Mouse (Mus musculus): Measurements from ENCODE around the gene C8a. TPM values are rescaled to one million over a fixed set of nuclear protein-coding genes. Genes with fewer than 3 reads are reported as not detected.
A peak's percentile ranks its signal among the peaks of the same experiment; 100 is the strongest.

C8a gene
- polyA plus RNA-seq, 1 experiment from 2014 or later = not detected

DNA sequence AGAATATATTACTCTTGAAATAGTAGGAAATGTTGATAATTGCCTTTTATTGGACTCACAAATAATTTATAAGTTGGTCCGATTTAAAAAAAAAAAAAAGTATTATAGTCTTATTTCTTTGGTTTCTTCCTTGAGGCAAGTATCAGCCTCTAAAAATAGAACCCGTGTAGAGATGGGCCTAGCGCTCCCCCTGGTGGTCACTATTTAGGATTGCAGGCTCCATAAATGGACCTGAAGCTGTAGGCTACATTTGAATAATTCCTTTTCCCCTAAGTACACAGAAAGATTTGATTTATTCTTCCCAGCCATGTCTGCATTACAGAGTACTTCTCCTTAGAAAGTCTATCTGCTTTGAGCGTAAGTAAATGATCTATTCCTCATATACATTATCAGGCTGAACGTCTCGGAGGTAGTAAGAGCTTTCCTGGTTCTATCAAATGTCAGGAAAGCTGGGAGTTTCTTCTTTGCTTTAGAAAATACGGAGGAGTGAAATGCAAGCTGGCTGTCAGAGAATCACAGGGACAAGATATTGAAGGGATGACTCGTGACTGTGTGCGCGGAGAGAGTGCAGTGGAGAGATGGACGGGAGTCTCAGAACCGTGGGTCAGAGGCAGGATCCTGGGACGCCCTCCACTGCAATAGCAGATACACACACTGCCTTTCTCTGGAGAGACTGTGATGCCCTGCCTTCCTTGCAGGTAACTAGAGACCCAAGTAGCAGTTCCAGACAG lies 18.0 kb upstream of the C8a start:
- H3K27ac ChIP-seq (replicated peaks; ENCODE audit: low read depth, low read length) = no peak overlapping the region; the same call in 1 of the 2 replicates

DNA sequence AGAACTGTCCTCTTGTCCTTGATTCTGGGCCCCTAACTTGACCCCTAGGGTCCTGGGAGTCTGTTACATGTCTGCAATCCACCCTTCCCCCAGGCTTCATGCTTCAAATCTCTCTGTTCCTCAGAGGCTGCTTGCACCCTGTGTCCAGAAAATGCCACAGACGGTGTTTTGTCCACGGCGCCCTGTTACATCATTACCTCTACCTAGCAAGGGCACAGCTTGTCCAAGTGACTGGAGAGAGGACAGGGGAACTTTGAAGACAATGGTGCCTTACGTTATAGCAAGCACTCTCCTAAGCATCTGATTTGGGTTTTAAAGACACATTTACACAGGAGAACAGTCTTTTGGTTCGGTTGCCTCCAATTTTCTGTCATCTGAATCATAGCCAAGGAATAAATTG lies 17.4 kb upstream of the C8a start:
- WGBS = 64% methylated on average over 5 of the region's 5 CpGs
- H3K9ac ChIP-seq (replicated peaks; ENCODE audit: low read length) = no peak overlapping the region
- no peaks in the 10 kb centered on the region for H3K36me3 ChIP-seq (ENCODE audit: control insufficient read depth, insufficient read depth, low read length)
- H3K27ac ChIP-seq (replicated peaks; ENCODE audit: low read depth, low read length) = peak overlapping the region; percentile 37; the same call in 1 of the 2 replicates
- H3K4me1 ChIP-seq (ENCODE audit: control insufficient read depth, insufficient read depth, low read length) = peaks cover 16% of the 10 kb centered on the region; the same call in 1 of the 2 replicates
- DNase-seq = no peak
- no peak overlapping the region for H3K4me3 ChIP-seq (replicated peaks; ENCODE audit: low read depth, low read length)
- no peaks in the 10 kb centered on the region for H3K27me3 ChIP-seq (ENCODE audit: control insufficient read depth, insufficient read depth, low read length)
- H3K9me3 ChIP-seq (ENCODE audit: control insufficient read depth, low read length) = no peaks in the 10 kb centered on the region
- no peak overlapping the region for H3K4me2 ChIP-seq (ENCODE audit: low read length)
- no peak for ATAC-seq (ENCODE audit: low FRiP score, low TSS enrichment)

More for the DNA sequence above, 18.0 kb upstream of the C8a start:
- H3K4me2 ChIP-seq (ENCODE audit: low read length) = no peak overlapping the region
- 53% methylated on average over 13 of the region's 13 CpGs for WGBS
- H3K36me3 ChIP-seq (ENCODE audit: control insufficient read depth, insufficient read depth, low read length) = no peaks in the 10 kb centered on the region
- H3K4me3 ChIP-seq (replicated peaks; ENCODE audit: low read depth, low read length) = no peak overlapping the region
- H3K9me3 ChIP-seq (ENCODE audit: control insufficient read depth, low read length) = no peaks in the 10 kb centered on the region
- peak; percentile 88 for DNase-seq
- H3K27me3 ChIP-seq (ENCODE audit: control insufficient read depth, insufficient read depth, low read length) = no peaks in the 10 kb centered on the region
- peaks cover 12% of the 10 kb centered on the region; the same call in 1 of the 2 replicates for H3K4me1 ChIP-seq (ENCODE audit: control insufficient read depth, insufficient read depth, low read length)
- no peak for ATAC-seq (ENCODE audit: low FRiP score, low TSS enrichment)
- no peak overlapping the region for H3K9ac ChIP-seq (replicated peaks; ENCODE audit: low read length)

DNA sequence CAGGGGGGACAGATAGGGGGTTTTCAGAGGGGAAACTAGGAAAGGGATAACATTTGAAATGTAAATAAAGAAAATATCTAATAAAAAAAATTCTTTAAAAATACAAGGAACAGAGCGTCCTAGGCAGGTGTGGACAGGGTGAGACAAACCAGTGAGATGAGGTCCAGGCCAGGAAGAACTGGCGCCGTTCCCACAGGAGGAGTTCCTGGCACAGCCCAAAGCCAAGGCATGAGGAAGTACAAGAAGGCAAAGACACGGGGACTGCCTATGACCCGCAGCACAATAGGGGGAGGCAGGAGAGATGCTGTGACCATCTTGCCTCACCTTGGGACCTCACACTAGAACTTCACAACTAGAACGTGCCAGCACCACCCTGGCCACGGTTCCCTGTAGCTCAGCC lies 15.5 kb upstream of the C8a start:
- Histone ChIP-seq H3K36me3 (ENCODE audit: control insufficient read depth, insufficient read depth, low read length) (no peaks in the 10 kb centered on the region), H3K27me3 (ENCODE audit: control insufficient read depth, insufficient read depth, low read length) (no peaks in the 10 kb centered on the region), H3K4me3 (replicated peaks; ENCODE audit: low read depth, low read length) (no peak overlapping the region), H3K9ac (replicated peaks; ENCODE audit: low read length) (no peak overlapping the region), H3K4me2 (ENCODE audit: low read length) (no peak overlapping the region), H3K4me1 (ENCODE audit: control insufficient read depth, insufficient read depth, low read length) (peaks cover 23% of the 10 kb centered on the region; the same call in 1 of the 2 replicates), H3K9me3 (ENCODE audit: control insufficient read depth, low read length) (no peaks in the 10 kb centered on the region), H3K27ac (replicated peaks; ENCODE audit: low read depth, low read length) (no peak overlapping the region)
- ATAC-seq (ENCODE audit: low FRiP score, low TSS enrichment) (no peak), DNase-seq (no peak)
- WGBS = 96% methylated on average over 7 of the region's 7 CpGs

DNA sequence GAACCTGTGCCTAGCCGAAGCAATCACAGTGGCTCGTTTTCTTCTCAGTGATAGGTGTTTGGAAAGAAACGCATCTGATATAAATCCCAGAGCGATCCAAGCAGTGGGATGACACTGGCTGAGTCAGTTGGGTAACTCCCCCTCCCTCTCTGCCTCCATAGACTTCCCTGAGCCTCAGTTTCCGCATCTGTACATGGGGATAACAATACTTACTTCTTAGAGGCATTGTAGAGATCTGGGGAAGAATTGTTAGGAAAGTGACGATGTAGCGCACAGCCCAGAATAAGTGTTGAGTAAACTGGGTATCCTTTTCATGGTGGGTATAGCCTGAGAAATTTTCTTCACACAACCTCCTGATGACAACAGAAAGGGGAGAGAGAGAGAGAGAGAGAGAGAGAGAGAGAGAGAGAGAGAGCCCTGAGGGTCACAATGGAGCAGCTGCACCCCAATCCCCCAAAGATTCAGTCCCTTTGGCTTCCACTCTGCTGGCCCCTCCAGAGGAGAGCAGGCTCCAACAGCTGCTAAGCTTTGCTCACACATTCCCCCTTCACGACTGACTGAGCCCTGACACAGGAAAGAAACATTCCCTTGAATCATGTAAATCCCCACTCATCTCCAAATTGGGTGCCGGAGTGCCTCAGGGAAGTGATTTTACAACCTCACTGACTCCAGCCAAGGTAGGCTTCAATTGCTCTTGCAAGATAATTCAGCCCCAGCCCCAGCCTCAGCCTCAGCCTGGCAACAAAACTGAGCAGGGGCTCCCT lies 12.5 kb upstream of the C8a start:
- DNase-seq (peak; percentile 48), ATAC-seq (ENCODE audit: low FRiP score, low TSS enrichment) (no peak)
- H3K9me3 ChIP-seq (ENCODE audit: control insufficient read depth, low read length) = no peaks in the 10 kb centered on the region
- H3K4me1 ChIP-seq (ENCODE audit: control insufficient read depth, insufficient read depth, low read length) = peaks cover 20% of the 10 kb centered on the region; the same call in 1 of the 2 replicates
- WGBS = 69% methylated on average over 9 of the region's 9 CpGs
- no peaks in the 10 kb centered on the region for H3K36me3 ChIP-seq (ENCODE audit: control insufficient read depth, insufficient read depth, low read length)
- no peak overlapping the region for H3K9ac ChIP-seq (replicated peaks; ENCODE audit: low read length)
- H3K4me3 ChIP-seq (replicated peaks; ENCODE audit: low read depth, low read length) = no peak overlapping the region
- no peak overlapping the region for H3K4me2 ChIP-seq (ENCODE audit: low read length)
- no peak overlapping the region for H3K27ac ChIP-seq (replicated peaks; ENCODE audit: low read depth, low read length)
- H3K27me3 ChIP-seq (ENCODE audit: control insufficient read depth, insufficient read depth, low read length) = no peaks in the 10 kb centered on the region

- peaks cover 17% of the 10 kb centered on the region; the same call in 1 of the 2 replicates for H3K4me1 ChIP-seq (ENCODE audit: control insufficient read depth, insufficient read depth, low read length)
- H3K9ac ChIP-seq (replicated peaks; ENCODE audit: low read length) = no peak overlapping the region
- DNase-seq = no peak
- H3K27me3 ChIP-seq (ENCODE audit: control insufficient read depth, insufficient read depth, low read length) = no peaks in the 10 kb centered on the region
- H3K4me2 ChIP-seq (ENCODE audit: low read length) = no peak overlapping the region
- no peaks in the 10 kb centered on the region for H3K36me3 ChIP-seq (ENCODE audit: control insufficient read depth, insufficient read depth, low read length)
- no peak overlapping the region for H3K4me3 ChIP-seq (replicated peaks; ENCODE audit: low read depth, low read length)
- no peaks in the 10 kb centered on the region for H3K9me3 ChIP-seq (ENCODE audit: control insufficient read depth, low read length)
- no peak overlapping the region for H3K27ac ChIP-seq (replicated peaks; ENCODE audit: low read depth, low read length)
- no peak for ATAC-seq (ENCODE audit: low FRiP score, low TSS enrichment)
- WGBS = 19% methylated on average over 9 of the region's 9 CpGs
Measured at GRCm38 (mm10) chr4:104887486-104887885, 11.3 kb upstream of the C8a start.

DNA sequence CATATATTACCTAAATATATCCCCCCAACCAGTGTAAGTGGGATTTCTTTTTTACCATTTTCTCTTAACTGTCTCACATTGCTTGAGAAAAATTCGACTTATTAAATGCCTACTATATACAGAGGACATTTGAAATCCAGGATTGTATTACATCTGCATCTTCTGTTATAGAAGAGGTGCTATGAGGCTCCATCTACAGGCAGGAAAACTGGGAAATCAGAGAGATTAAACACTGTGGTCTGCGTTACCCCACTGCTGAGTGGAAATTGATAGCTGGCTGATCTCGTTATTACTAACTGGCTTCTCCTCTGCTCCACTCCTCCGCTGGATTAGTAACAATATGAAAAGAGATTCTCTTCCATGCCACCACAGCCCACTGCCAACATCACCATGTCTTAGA lies 366 bp downstream of the C8a start:
- no peak for ATAC-seq (ENCODE audit: low FRiP score, low TSS enrichment)
- H3K4me1 ChIP-seq (ENCODE audit: control insufficient read depth, insufficient read depth, low read length) = no peaks in the 10 kb centered on the region
- H3K4me3 ChIP-seq (replicated peaks; ENCODE audit: low read depth, low read length) = no peak overlapping the region
- H3K9ac ChIP-seq (replicated peaks; ENCODE audit: low read length) = no peak overlapping the region
- 72% methylated on average over 4 of the region's 4 CpGs for WGBS
- no peak overlapping the region for H3K27ac ChIP-seq (replicated peaks; ENCODE audit: low read depth, low read length)
- no peak overlapping the region for H3K4me2 ChIP-seq (ENCODE audit: low read length)
- H3K9me3 ChIP-seq (ENCODE audit: control insufficient read depth, low read length) = no peaks in the 10 kb centered on the region
- no peaks in the 10 kb centered on the region for H3K36me3 ChIP-seq (ENCODE audit: control insufficient read depth, insufficient read depth, low read length)
- DNase-seq = peak; percentile 34
- no peaks in the 10 kb centered on the region for H3K27me3 ChIP-seq (ENCODE audit: control insufficient read depth, insufficient read depth, low read length)

GRCm38 (mm10) chr4:104870196-104870595 lies 6.0 kb downstream of the C8a start:
- Histone ChIP-seq H3K4me3 (replicated peaks; ENCODE audit: low read depth, low read length) (no peak overlapping the region), H3K36me3 (ENCODE audit: control insufficient read depth, insufficient read depth, low read length) (no peaks in the 10 kb centered on the region), H3K4me2 (ENCODE audit: low read length) (no peak overlapping the region), H3K27ac (replicated peaks; ENCODE audit: low read depth, low read length) (no peak overlapping the region), H3K27me3 (ENCODE audit: control insufficient read depth, insufficient read depth, low read length) (no peaks in the 10 kb centered on the region), H3K9me3 (ENCODE audit: control insufficient read depth, low read length) (no peaks in the 10 kb centered on the region), H3K9ac (replicated peaks; ENCODE audit: low read length) (no peak overlapping the region), H3K4me1 (ENCODE audit: control insufficient read depth, insufficient read depth, low read length) (no peaks in the 10 kb centered on the region)
- ATAC-seq (ENCODE audit: low FRiP score, low TSS enrichment) (no peak), DNase-seq (no peak)
- WGBS = 88% methylated on average over 5 of the region's 5 CpGs

- no peak for ATAC-seq (ENCODE audit: low FRiP score, low TSS enrichment)
- Histone ChIP-seq H3K27me3 (ENCODE audit: control insufficient read depth, insufficient read depth, low read length) (no peaks in the 10 kb centered on the region), H3K9ac (replicated peaks; ENCODE audit: low read length) (no peak overlapping the region), H3K4me1 (ENCODE audit: control insufficient read depth, insufficient read depth, low read length) (0 out of 2 replicates have a peak, but pooled peaks cover 5% of the 10 kb centered on the region), H3K4me2 (ENCODE audit: low read length) (no peak overlapping the region), H3K9me3 (ENCODE audit: control insufficient read depth, low read length) (no peaks in the 10 kb centered on the region), H3K4me3 (replicated peaks; ENCODE audit: low read depth, low read length) (no peak overlapping the region), H3K36me3 (ENCODE audit: control insufficient read depth, insufficient read depth, low read length) (no peaks in the 10 kb centered on the region), H3K27ac (replicated peaks; ENCODE audit: low read depth, low read length) (no peak overlapping the region)
- no peak for DNase-seq
Measured at GRCm38 (mm10) chr4:104869581-104869980, 6.6 kb downstream of the C8a start.
